Mouse (Mus musculus): ENCODE results near the gene Arid2.

GRCm38 (mm10) chr15:96388565-96388964 lies 101.2 kb downstream of the Arid2 start:
- TF ChIP-seq GATA1 (IDR thresholded peaks at IDR 0.05; ENCODE audit: low read length) (no peak), TAL1 (IDR thresholded peaks at IDR 0.05; ENCODE audit: low read length) (no peak)
